Mouse (Mus musculus): ENCODE data around the gene 1700129C05Rik.
A peak's percentile ranks its signal among the peaks of the same experiment; 100 is the strongest.

The 1700129C05Rik gene

DNA sequence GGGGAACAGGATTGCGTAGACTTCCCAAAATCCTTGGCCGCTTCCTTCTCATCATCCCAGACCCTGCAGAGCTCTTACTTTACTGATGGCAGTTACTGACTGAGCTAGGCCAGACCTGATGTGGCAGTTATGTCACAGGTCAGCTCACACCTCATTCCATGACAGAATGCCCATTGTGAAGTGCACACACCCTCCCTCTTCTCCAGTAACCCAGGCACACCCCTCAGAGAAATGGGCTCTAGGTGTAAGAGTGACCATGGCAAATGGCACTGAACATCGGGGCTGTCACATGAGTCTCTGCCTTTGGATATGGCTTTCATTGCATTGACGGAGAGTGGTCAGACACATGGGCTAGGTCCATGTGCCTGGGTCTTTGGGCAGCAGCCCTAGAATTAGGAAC lies at the start of gene 1700129C05Rik:
TSS of gene 1700129C05Rik (minus strand) at position 101 of the 400 bp plus-strand sequence.
- ATAC-seq (ENCODE audit: insufficient number of reproducible peaks, low FRiP score, low TSS enrichment) = no peak

DNA sequence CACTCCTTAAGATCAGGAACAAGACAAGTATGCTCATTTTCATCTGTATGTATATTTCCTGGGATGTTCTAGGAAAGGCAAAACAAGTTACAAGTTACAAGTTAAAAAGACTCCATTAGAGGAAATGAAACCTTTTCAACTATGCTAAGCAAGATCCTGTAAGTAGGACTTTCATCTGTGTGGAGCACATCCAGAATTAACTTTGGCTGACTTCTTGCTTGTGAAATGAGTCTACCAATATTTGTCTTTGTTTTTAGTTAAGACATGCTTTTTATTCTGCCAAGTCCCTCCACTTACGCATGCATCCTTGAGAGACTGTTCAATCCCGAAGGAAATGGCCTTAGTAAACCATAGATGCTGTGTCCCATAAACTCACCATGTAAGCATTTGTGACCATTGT lies 43.4 kb upstream of the 1700129C05Rik start:
- no peak for ATAC-seq (ENCODE audit: insufficient number of reproducible peaks, low FRiP score, low TSS enrichment)

DNA sequence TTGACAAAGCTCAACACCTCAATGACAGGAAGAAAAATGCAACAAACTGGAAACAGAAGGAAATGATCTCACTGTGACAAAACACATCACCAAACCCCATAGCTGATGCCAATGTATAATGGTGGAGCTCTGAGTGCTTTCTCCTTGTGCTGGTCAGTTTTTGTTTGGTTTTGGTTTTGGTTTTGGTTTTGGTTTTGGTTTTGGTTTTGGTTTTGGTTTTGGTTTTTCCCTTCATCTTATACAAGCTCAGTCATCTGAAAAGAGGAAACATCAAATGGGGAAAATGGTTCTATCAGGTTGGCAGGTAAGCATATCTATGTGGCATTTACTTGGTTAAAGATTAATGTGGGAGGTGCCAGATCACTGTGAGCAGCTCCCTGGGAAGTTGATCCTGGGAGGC lies 42.8 kb upstream of the 1700129C05Rik start:
- ATAC-seq (ENCODE audit: insufficient number of reproducible peaks, low FRiP score, low TSS enrichment) = no peak

DNA sequence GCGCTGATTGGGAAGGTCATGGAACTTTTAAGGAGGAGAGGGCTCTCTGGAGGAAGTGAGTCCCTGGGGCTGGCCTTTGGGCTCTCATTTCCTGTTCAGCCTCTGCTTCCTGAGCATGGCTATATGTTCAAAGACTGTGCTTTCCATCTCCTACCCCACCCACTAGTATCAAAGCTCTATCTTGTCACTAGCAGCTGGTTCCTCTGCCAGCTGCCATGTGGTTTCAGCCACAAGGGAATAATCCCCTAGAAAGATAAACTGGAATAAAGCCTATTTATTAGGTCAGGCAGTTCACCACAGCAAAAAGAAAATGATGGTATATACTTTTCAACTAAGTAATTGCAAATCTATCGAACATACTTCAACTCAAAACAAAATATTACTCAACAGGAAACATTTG lies 40.0 kb upstream of the 1700129C05Rik start:
- ATAC-seq (ENCODE audit: insufficient number of reproducible peaks, low FRiP score, low TSS enrichment) = no peak

DNA sequence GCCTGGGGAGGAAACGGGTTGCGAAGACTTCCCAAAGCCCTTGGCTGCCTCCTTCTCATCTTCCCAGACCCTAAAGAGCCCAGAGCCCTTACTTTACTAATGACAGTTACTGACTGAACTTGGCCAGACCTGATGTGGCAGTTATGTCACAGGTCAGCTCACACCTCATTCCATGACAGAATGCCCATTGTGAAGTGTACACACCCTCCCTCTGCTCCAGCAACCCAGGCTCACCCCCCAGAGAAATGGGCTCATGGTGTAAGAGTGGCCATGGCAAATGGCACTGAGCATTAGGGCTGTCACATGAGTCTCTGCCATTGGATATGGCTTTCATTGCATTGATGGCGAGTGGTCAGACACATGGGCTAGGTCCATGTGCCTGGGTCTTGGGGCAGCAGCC lies 36.0 kb upstream of the 1700129C05Rik start, which contains the start of gene Gm5142:
TSS of gene Gm5142 (minus strand) at position 101 of the 400 bp plus-strand sequence.
- no peak for ATAC-seq (ENCODE audit: insufficient number of reproducible peaks, low FRiP score, low TSS enrichment)

DNA sequence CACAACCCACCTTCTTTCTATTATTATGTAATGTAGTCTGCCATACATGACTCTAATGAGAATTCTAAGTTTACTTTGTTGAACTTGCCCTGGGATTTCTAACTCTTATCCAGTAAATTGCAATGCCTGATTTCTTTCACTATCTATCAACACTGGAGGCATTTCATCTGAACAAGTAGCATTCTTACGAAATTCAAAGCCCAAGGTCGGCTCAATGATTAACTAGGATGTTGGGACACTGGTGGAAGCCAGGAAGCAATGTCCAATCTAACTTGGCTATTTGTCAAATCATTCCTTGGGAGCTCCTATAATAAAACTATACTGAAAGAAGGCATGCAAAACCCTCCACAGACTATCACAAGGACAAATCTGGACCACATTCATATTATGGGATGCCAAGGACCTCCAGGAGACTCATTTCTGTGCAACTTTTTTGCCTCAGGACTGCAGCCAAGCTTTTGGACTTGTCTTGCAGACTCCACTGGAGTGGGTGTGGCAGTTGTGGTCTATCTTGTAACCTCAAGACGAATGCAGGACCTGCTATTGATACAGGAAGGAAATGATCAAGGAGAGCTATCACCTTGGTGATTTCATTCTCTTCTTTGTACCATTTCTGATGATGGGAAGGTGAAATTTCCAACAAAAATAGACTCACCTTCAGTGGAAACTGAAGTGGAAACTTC lies 14.5 kb upstream of the 1700129C05Rik start:
- no peak for ATAC-seq (ENCODE audit: insufficient number of reproducible peaks, low FRiP score, low TSS enrichment)

DNA sequence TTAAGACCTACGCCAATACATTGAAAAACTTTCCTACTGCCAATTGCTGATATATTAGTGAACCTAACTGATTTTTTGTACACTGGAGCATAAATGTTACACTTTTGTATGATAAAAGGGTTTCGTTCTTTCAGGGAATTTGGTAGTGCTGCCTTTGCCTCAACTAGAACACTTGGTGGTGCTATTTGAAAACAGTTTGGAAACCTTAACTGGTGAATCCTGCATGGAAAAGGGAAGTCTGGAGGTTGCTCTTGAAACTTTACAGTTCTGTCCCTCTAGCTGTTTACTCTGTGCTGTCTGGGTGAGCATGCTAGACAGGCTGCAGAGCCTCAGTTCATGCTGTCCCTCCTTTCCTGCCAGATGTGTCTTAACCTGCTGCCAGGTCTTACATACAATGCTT lies 12.9 kb upstream of the 1700129C05Rik start:
- no peak for ATAC-seq (ENCODE audit: insufficient number of reproducible peaks, low FRiP score, low TSS enrichment)

DNA sequence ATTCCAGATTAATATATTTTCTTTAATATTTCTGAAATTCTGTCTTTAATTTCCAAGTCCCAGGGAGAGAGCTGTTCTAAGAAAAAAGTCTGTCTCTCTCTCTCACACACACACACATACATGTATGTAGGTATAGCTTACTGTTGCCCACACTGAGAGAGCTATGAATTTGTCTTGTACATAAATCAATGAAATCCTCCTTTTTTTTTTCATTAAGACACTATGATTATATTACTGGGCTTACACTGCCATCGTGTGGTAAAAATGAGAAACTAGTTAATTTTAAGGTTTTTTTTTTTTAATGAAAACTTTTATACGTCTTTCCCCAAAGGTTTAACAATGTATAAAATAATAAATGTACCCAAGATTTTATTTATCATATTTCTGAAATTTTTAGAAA lies 28.4 kb downstream of the 1700129C05Rik start:
- ATAC-seq (ENCODE audit: insufficient number of reproducible peaks, low FRiP score, low TSS enrichment) = no peak

DNA sequence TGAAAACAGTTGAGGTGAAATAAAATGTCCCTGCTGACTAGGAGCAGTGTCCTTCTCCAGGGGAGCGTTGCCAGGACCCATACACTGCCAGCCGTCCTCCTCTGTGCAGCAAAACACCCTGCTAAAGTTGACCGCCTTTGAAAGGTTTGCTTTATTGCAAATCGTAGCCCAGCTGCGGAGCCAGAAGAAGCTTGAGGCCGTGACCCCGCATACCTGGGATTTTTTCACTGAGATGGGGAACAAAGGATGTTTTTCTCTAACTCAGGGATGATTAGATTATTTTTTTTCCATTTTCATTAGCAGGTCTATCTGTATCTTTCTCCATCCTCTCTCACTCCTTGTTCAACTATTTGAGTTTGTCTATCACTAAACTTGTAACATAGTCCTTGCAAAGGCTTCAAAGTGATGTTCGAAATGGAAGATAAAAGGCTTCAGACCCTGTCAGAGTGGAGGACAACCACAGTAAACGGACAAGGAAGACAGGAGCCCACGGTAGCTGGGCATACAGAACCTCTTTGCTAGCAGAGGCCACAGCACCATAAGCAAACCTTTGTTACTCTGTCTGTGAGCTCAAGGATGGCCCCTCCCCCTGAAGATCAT lies 38.6 kb downstream of the 1700129C05Rik start:
- ATAC-seq (ENCODE audit: insufficient number of reproducible peaks, low FRiP score, low TSS enrichment) = no peak

DNA sequence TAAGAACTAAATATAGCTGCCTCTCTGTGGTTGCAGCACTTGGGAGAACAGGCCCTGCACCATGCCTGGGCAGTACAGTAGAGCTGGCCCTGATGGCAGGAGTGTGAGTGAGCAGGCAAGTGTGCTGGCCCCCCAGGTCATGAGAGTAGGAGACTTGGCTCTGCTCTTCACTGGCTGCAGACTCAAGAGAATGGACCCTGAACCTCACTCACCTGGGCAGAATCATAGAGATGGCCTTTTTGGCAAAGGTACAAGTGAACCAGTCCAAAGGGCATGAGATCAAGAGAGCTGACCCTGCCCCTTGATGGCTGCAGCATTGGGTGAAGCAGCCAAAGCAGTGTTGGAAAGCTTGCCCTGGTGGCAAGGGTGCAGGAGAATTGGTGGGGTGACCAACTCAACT lies 49.1 kb downstream of the 1700129C05Rik start:
- no peak for ATAC-seq (ENCODE audit: insufficient number of reproducible peaks, low FRiP score, low TSS enrichment)

DNA sequence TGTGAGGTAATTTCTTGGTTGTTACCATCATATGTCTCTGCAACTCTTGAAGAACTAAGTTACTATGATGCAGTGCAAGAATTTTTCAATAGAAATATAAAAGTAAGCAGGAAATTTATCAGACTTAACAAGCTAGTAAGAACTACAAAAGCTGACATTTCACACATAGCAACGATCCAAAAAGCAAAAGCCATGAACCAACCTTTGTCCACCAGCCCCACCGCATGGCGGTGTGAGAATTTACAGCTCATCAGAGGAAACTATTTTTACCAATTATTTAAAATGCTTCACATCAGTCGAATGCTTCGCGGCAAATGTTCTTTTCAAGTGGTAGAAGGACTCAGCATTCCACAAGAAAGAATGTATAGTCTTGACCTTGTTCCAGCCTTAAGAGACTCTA lies 58.3 kb downstream of the 1700129C05Rik start:
- peak; percentile 58 for ATAC-seq (ENCODE audit: insufficient number of reproducible peaks, low FRiP score, low TSS enrichment)
